Mouse (Mus musculus) left cerebral cortex, postnatal 14 days (tissue): ENCODE data around the gene Fgf11. TPM values are rescaled to one million over a fixed set of nuclear protein-coding genes. Genes with fewer than 3 reads are reported as not detected.
A peak's percentile ranks its signal among the peaks of the same experiment; 100 is the strongest.

ENCODE experiments used
- DNase-seq, 2 experiments: peaks; one replicate each; pipeline ENCODE4 v3.0.0; 2021 to 2022; ENCODE audit warnings: low spot score in 2 of 2, mixed read lengths in 1 of 2
- intact Hi-C: fragments of 180-260 bp; cut with DNase I; formaldehyde crosslinking; loops from one replicate; pipeline ENCODE4 v1.15.1; 2025
- long read RNA-seq, 2 experiments: library from polyadenylated mRNA; stranded (forward); transcript quantifications; one replicate each; pipeline ENCODE4 v2.0.0; 2021
- total RNA-seq, 2 experiments: library from RNA; stranded (reverse); gene quantifications; 2 replicates each; pipeline ENCODE4 v1.2.3; 2021

Gene Fgf11
- total RNA-seq: 10 to 100 TPM; 15.4 to 20.4 TPM
- long read RNA-seq, experiment 1, partial matches to known transcripts: 3 of 4 reads
- long read RNA-seq, experiment 1, other reads (novel, unspliced or antisense): 0 of 4 reads
- long read RNA-seq, experiment 2, partial matches to known transcripts: 0 of 2 reads
- long read RNA-seq, experiment 2, other reads (novel, unspliced or antisense): 1 of 2 reads

- DNase-seq: no peak
Measured at GRCm38 (mm10) chr11:69801379-69801977, at the start of gene Fgf11. Fgf11 (minus strand) TSS chr11:69801857.

GRCm38 (mm10) chr11:69850754-69851153 lies 49.1 kb upstream of the Fgf11 start:
- intact Hi-C loops: no loop called here
- no peak for DNase-seq

More at GRCm38 (mm10) chr11:69801379-69801977, at the start of gene Fgf11:
- intact Hi-C loops: loop anchor here (5.0 kb wide), 1 partner anchor 76 kb away; the partner anchor contains the start of gene Tmem95

- intact Hi-C loops: loop anchor here (5.0 kb wide), 1 partner anchor 52 kb away; the partner anchor contains the start of genes 2810408A11Rik and Neurl4
- no peak for DNase-seq
Measured at GRCm38 (mm10) chr11:69849884-69850283, 48.2 kb upstream of the Fgf11 start.

- DNase-seq: no peak
- intact Hi-C loops: loop anchor here (5.0 kb wide), 1 partner anchor 53 kb away; the partner anchor contains the start of genes 2810408A11Rik and Neurl4
Measured at GRCm38 (mm10) chr11:69849128-69849527, 47.5 kb upstream of the Fgf11 start.

- DNase-seq: no peak
- intact Hi-C loops: loop anchor here (5.0 kb wide), 1 partner anchor 54 kb away; the partner anchor contains the start of genes 2810408A11Rik and Neurl4
Measured at GRCm38 (mm10) chr11:69848021-69848420, 46.4 kb upstream of the Fgf11 start.

GRCm38 (mm10) chr11:69846738-69847688 lies 45.4 kb upstream of the Fgf11 start:
- intact Hi-C loops: loop anchor here (5.0 kb wide), 1 partner anchor 55 kb away; the partner anchor contains the start of genes 2810408A11Rik and Neurl4
- no peak for DNase-seq

GRCm38 (mm10) chr11:69846198-69846680 lies 44.6 kb upstream of the Fgf11 start, which contains the start of gene Plscr3:
Plscr3 (plus strand) TSS chr11:69846376.
- DNase-seq: peak; percentile 81 to 83
- intact Hi-C loops: loop anchor here (5.0 kb wide), 1 partner anchor 56 kb away; the partner anchor contains the start of genes 2810408A11Rik and Neurl4

- DNase-seq: no peak
- intact Hi-C loops: loop anchor here (5.0 kb wide), 1 partner anchor 81 kb away; the partner anchor contains the start of gene Polr2a
Measured at GRCm38 (mm10) chr11:69838714-69839104, 37.1 kb upstream of the Fgf11 start.

GRCm38 (mm10) chr11:69837952-69838713 lies 36.5 kb upstream of the Fgf11 start, which contains the start of gene Tmem256:
Tmem256 (plus strand) TSS chr11:69838514.
- DNase-seq: peak; percentile 97 to 99
- intact Hi-C loops: loop anchor here (2.0 to 5.0 kb wide), 2 partner anchors 35 to 81 kb away; partner anchors contain the start of gene Polr2a

- DNase-seq: peak in 1 of 2 experiments; percentile 77
- intact Hi-C loops: loop anchor here (2.0 to 5.0 kb wide), 2 partner anchors 35 to 80 kb away; partner anchors contain the start of gene Polr2a
Measured at GRCm38 (mm10) chr11:69837604-69837951, 35.9 kb upstream of the Fgf11 start, which contains the start of gene Nlgn2. Nlgn2 (minus strand) TSS chr11:69837784.

GRCm38 (mm10) chr11:69836703-69837576 lies 35.3 kb upstream of the Fgf11 start:
- intact Hi-C loops: loop anchor here (2.0 to 5.0 kb wide), 2 partner anchors 34 to 80 kb away; partner anchors contain the start of gene Polr2a
- peak; percentile 44 for DNase-seq

- DNase-seq: no peak
- intact Hi-C loops: loop anchor here (2.0 to 5.0 kb wide), 2 partner anchors 33 to 79 kb away; partner anchors contain the start of gene Polr2a
Measured at GRCm38 (mm10) chr11:69835966-69836335, 34.3 kb upstream of the Fgf11 start.

GRCm38 (mm10) chr11:69835326-69835965 lies 33.8 kb upstream of the Fgf11 start:
- DNase-seq: no peak

GRCm38 (mm10) chr11:69834001-69834549 lies 32.4 kb upstream of the Fgf11 start:
- no peak for DNase-seq
- intact Hi-C loops: no loop called here

More at GRCm38 (mm10) chr11:69835326-69835965, 33.8 kb upstream of the Fgf11 start:
- intact Hi-C loops: loop anchor here (5.0 kb wide), 1 partner anchor 78 kb away; the partner anchor contains the start of gene Polr2a

- intact Hi-C loops: no loop called here
- no peak for DNase-seq
Measured at GRCm38 (mm10) chr11:69833554-69833953, 31.9 kb upstream of the Fgf11 start.

- intact Hi-C loops: no loop called here
- DNase-seq: no peak
Measured at GRCm38 (mm10) chr11:69828832-69829231, 27.2 kb upstream of the Fgf11 start.
